Mouse (Mus musculus) erythroblast, embryonic 14.5 days (primary cell): ENCODE data around the gene Wnk4.

Experiments
- GATA1 ChIP-seq: IDR thresholded peaks from 2 replicates; pipeline ENCODE4 v1.6.1; 2012; ENCODE audit warnings: low read length, inconsistent platforms, mixed read lengths
- TAL1 ChIP-seq: IDR thresholded peaks from 3 replicates; pipeline ENCODE4 v1.6.1; 2012; ENCODE audit warnings: low read length, inconsistent platforms, mixed read lengths

DNA sequence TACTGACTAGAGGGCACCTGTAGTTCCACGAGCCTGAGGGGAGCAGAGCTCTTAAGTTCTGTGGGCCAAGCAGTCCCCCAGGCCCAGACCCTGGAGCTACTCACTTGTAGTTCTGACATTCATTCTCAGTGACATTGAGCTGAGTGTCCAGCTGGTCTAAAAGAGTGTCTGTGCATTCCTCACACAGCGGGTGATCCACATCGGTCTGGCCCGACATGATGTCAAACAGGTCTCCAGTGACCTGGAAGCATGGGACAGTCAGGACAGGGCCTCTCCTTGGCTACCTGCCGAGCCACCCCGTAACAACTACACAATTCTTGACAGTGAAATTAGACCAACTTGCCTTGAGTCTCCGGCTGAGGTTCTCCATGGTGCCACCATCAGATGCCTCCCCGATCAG is 34.8 kb downstream of the Wnk4 start:
- TF ChIP-seq TAL1 (no peak), GATA1 (no peak)
